Mouse (Mus musculus): ENCODE results near the gene 1810037I17Rik.

The 1810037I17Rik gene

GRCm38 (mm10) chr3:122924009-122924914 lies at the start of gene 1810037I17Rik:
Gene 1810037I17Rik (plus strand): TSS chr3:122924203.
- DNase-seq (ENCODE audit: low read depth): peak; percentile 77

GRCm38 (mm10) chr3:122876870-122877269 lies 47.1 kb upstream of the 1810037I17Rik start:
- no peak for DNase-seq (ENCODE audit: low read depth)

- no peak for DNase-seq (ENCODE audit: low read depth)
Observed at GRCm38 (mm10) chr3:122877543-122877942, 46.5 kb upstream of the 1810037I17Rik start.

DNA sequence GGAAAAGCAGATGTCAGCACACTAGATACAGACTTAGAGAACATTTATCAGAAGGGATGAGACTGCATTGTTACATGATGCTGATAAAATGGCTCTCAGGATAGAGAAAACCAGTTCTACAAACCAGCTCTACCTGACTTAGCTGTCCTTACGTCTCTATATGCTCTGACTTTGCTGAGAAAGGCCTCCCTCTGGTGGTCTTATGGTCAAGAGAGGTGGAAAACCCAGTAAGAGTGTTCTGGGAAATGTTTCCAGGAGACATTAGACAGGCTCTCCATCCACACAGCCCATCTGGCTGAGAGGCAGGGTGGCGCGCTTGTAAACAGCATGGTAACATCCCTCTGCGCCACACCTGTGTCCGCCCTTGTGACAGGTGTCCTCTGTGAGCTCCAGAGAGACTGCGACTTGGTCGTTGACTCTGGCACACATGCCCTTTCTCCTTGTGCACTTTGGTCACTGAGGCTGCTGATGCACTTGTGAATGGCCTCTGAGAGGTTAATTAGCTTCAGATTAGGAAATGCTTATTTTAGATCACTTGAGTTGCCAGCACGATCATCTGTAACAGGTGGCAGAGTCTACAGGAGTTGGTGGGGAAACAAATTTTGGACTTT lies 45.2 kb upstream of the 1810037I17Rik start:
- no peak for DNase-seq (ENCODE audit: low read depth)

DNA sequence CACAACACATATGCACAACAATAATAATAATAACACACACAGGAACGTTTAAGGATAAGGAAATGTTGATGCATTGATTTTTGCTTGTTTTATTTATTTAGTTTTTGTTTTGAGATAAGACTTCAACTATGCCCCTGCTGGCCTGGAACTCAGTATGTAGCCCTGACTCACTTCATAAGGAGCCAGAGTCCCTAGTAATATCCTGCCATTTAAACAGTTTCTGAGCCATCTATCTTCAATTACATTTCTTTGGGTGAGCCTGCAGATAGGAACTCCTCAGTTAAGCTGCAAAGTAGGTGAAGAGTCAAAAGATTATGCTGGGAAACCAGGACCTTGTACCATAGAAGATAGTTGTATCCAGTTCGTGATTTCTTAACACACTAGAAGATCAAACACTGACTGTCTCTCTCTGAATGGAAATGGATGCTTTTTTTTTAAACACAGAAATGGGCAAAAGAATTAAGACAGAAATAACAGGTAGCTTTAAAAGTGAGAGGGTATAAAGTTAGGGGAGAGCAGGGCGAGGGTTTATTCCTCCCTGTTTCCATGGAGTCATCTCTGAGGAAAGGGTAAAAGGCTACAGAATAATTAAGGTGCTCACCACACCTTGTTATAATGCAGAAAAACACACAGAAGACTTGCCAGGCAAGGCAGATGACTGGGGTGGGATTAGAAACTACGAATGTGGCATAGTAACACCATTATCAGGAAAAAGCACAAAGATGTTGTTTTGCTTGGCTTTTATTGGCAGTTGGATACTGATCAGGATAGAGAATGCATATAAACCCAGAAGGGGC lies 36.3 kb upstream of the 1810037I17Rik start:
- DNase-seq (ENCODE audit: low read depth): no peak

GRCm38 (mm10) chr3:122888371-122888819 lies 35.6 kb upstream of the 1810037I17Rik start:
- DNase-seq (ENCODE audit: low read depth): no peak

GRCm38 (mm10) chr3:122894772-122895171 lies 29.2 kb upstream of the 1810037I17Rik start, which contains the start of gene Fabp2:
Gene Fabp2 (plus strand): TSS chr3:122895072.
- no peak for DNase-seq (ENCODE audit: low read depth)

- DNase-seq (ENCODE audit: low read depth): no peak
Observed at GRCm38 (mm10) chr3:122895189-122895731, 28.7 kb upstream of the 1810037I17Rik start.

DNA sequence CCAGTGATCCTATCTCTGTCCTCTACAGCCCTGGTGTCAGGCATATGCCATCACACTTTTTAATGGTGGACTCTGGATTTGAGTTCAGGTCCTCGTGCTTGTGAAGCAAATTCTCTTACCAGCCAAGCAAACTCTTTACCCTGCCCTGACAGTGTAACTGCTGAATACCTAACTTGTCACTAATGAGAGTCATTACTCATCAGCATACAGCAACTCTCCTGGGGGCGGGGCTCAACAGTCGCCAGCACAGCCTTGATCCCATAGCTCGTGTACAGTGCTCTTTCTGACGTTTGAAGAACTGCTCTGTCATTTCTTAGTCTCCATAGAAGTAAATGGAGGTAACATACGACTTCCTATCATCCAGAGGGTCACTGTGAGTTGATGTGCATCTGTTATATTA lies 25.7 kb upstream of the 1810037I17Rik start:
- DNase-seq (ENCODE audit: low read depth): no peak

DNA sequence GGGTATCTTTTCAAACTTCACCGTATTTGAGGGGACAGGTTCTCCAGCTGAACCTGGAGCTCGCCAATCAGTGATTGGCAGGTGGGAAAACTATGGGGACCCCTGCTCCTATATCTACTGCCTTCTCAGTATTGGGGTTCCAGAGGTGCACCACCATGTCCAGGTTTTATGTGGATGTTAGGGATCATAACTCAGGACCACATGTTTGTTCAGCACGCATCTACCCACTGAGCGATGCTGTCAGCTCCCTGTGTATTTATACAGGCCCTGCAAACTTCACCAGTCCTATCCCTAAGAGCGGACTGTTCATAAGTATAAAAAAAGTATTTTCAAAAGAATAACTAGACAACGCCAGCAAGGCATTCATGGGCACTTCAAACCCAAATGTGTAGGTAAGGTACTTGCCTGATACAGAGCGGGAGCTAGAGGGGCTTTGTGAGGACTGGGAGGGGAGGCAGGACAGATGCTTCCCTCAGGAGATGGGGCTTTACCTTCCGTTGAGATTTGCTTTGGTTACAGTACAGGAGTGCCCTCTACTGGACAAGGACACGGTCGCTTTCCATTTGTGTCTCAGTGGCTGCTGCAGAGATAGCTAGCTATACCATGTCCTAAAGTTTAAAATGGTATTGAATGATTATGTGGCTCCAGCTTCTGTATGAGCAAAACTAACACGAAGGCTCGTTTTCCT lies 20.1 kb upstream of the 1810037I17Rik start:
- DNase-seq (ENCODE audit: low read depth): no peak

GRCm38 (mm10) chr3:122907841-122908240 lies 16.2 kb upstream of the 1810037I17Rik start:
- DNase-seq (ENCODE audit: low read depth): no peak

GRCm38 (mm10) chr3:122915493-122915892 lies 8.5 kb upstream of the 1810037I17Rik start:
- DNase-seq (ENCODE audit: low read depth): no peak

DNA sequence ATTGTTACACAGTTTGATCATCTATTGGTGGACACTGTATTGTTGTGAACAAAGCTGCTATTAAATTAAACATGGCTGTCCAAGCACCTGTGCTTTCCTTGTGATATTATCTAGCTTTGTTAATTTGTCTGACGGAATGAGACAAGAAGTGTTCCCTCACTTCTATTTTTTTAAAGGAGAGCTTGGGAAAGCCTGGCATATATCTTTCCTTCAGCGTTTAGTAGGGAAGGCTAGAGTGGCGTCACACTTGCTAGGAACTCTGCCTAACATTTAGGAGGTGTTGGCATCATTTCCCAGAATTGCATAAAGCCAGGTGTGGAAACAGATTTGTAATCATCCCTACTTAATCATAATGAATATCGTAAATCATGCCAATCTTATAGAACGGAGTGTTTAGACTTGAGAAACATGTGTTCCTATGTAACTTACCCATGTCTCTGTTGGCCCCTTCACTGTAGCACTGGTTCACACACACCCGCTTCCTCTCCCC lies 7.8 kb upstream of the 1810037I17Rik start:
- no peak for DNase-seq (ENCODE audit: low read depth)

DNA sequence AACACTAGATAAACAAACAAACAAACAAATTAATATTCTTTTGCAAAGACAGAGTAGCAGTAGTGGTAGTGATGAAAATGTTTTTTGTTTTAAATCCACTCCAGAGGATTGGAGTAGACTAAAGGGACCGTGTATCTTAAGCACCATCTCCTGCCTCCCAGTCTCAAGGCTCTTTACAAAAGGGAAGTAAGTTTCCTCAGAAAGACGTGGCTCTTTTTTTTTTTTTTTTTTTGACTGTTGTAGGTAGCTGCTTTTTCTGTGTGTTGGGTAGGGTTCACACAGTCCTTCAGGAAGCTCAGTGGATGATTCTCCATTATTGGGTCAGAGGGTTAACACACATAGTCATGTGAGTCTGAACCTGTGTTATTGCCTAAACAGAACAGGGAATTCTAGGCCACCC lies 5.3 kb upstream of the 1810037I17Rik start:
- DNase-seq (ENCODE audit: low read depth): no peak

DNA sequence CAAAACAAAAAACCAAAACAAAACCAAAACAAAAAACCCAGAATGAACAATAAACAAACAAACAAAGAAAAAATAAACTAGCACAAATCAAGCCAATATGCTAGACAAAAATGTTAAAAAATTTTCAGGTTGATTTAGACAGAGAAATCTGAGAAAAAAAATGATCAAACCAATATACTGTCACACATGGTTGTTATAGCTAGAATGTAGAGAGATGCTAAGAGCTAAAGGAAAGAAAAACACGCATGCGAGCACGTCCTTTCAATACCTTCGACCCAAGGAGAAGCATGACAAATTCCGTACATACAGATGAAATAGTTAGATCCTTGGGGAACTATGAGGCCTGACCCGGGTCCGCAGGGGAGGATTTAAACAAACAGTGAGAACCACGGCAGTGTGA lies 4.7 kb upstream of the 1810037I17Rik start, which contains the start of gene Gm10959:
Gene Gm10959 (minus strand): TSS at position 101 of the 400 bp plus-strand sequence.
- no peak for DNase-seq (ENCODE audit: low read depth)

DNA sequence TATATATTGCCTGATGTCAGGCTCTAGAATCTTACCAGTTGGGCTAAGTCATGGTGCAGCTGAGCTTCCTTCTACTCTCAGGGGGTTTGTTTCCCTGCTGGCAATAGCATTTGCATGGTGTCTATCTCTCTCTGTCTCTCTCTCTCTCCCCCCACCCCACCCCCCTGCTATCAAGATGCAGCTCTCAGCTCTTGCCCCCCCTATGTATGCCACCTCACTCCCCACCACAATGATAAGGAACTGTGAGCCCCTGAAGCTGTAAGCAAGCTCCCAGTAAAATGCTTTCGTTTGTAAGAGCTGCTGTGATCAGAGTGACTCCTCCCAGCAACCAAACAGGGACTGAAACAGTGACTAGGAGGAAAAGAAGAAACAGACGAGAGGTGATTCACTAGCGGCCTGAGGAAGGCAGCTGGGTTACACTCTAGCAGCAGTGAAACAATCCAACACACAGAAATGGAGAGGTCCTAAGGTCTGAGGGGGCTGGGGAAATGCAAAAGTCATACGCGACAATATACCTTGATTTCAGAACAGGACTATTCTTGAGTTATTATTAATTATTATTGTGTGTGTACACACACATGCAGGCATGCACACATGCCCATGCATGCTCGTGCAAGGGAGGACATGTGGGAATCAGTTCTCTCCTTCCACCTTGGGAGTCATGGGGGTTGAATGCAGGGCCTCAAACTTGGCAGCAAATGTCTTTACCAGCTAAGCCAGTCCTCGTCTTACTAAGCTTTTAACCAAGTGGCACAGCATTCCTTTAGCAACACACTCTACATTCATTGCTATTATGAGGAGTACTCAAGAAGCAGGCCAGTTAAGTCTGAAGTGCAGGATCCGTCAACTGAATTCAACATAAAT lies 3.2 kb upstream of the 1810037I17Rik start:
- DNase-seq (ENCODE audit: low read depth): no peak

DNA sequence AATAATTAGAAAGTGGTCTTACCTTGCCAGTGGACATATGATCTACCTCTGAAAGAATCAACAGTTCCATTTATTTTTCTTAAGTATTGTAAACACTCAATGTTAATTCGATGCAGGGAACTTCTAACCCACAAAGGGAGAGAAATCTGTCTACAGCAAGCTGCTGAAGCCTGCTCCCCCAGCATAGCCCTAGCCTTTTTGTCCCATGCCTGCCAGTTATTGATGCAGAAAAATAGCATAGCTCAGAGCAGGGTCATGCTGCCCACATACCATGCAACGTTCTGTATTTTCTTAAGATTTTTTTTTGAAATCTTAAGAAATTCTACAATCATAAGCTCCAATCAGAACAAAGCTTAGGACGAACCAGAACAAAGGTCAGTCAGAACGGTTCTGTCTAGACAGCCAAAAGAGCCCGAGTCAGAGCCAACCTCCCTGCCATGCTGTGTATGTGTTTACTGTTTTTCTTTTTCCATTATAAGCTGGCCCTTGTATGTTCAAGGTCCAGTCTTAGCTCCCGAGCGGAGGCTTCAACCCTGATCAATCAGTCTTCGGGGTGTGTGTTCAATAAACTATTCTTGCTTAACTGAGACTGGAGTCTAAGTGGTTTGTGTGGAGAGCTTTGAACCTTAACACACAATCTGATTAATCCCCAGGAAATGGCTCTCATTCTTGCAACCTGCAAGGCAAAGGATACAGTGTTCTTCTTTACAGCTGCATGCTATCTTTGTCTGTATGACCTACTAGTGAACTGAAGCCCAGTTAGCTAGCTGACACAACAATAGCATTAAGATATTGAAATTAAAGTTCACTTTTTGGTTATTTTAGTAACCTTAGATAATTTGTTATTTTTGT lies 2.1 kb upstream of the 1810037I17Rik start:
- no peak for DNase-seq (ENCODE audit: low read depth)

- DNase-seq (ENCODE audit: low read depth): peak; percentile 18
Observed at GRCm38 (mm10) chr3:122923147-122923546, 856 bp upstream of the 1810037I17Rik start.

DNA sequence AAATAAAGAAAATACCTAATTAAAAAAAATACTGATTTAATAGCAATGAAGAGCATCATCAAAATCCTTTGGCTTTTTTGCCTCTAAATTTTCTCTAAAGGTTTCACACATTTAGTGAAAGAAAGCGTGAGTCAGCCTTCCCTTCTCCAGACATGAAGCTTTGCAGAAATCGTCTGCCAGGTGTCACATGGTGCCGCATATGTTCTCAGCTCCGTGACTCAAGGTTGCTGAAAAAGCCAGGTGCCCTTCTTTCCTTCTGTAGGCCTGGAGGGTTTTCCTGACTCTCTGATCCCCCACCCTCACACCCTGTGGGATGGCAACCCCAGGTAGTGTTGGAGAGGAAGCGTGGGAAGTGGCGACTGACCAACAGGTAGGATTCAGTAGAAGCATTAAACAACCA lies 5.7 kb downstream of the 1810037I17Rik start:
- no peak for DNase-seq (ENCODE audit: low read depth)

Measured in c-Kit-positive CD71-negative TER-119-negative erythroid progenitor cells, embryonic 14.5 days (primary cell).